Mouse (Mus musculus): ENCODE data around the gene Gtf2h5. TPM values are rescaled to one million over a fixed set of nuclear protein-coding genes. Genes with fewer than 3 reads are reported as not detected.
A peak's percentile ranks its signal among the peaks of the same experiment; 100 is the strongest.

Gene Gtf2h5
- polyA plus RNA-seq, 1 experiment from 2014 or later = 143 TPM

GRCm38 (mm10) chr17:6069866-6070265 lies 9.7 kb upstream of the Gtf2h5 start:
- 89% methylated on average over 6 of the region's 6 CpGs for WGBS
- Histone ChIP-seq H3K9ac (no peak overlapping the region), H3K27ac (no peak overlapping the region), H3K4me1 (replicated peaks) (no peaks in the 10 kb centered on the region), H3K9me3 (replicated peaks) (no peaks in the 10 kb centered on the region), H3K4me3 (no peak overlapping the region), H3K36me3 (peaks cover 35% of the 10 kb centered on the region), H3K27me3 (no peaks in the 10 kb centered on the region), H3K4me2 (no peak overlapping the region)
- no peak for ATAC-seq (replicated peaks; ENCODE audit: insufficient number of reproducible peaks, insufficient read depth, low FRiP score, low read depth)

GRCm38 (mm10) chr17:6073405-6073804 lies 6.2 kb upstream of the Gtf2h5 start:
- Histone ChIP-seq H3K4me2 (no peak overlapping the region), H3K27me3 (no peaks in the 10 kb centered on the region), H3K36me3 (peaks cover 17% of the 10 kb centered on the region), H3K9ac (no peak overlapping the region), H3K4me3 (no peak overlapping the region), H3K9me3 (replicated peaks) (no peaks in the 10 kb centered on the region), H3K27ac (no peak overlapping the region), H3K4me1 (replicated peaks) (no peaks in the 10 kb centered on the region)
- WGBS = 71% methylated on average over 7 of the region's 7 CpGs
- no peak for ATAC-seq (replicated peaks; ENCODE audit: insufficient number of reproducible peaks, insufficient read depth, low FRiP score, low read depth)

GRCm38 (mm10) chr17:6083323-6083890 lies 3.8 kb downstream of the Gtf2h5 start:
- Histone ChIP-seq H3K9me3 (replicated peaks) (no peaks in the 10 kb centered on the region), H3K27me3 (no peaks in the 10 kb centered on the region), H3K4me3 (no peak overlapping the region), H3K4me1 (replicated peaks) (peaks cover 13% of the 10 kb centered on the region), H3K4me2 (no peak overlapping the region), H3K9ac (no peak overlapping the region), H3K36me3 (peaks cover 24% of the 10 kb centered on the region), H3K27ac (no peak overlapping the region)
- 77% methylated on average over 5 of the region's 5 CpGs for WGBS
- ATAC-seq (replicated peaks; ENCODE audit: insufficient number of reproducible peaks, insufficient read depth, low FRiP score, low read depth) = no peak

- WGBS = 86% methylated on average over 6 of the region's 6 CpGs
- Histone ChIP-seq H3K4me1 (replicated peaks) (no peaks in the 10 kb centered on the region), H3K27me3 (no peaks in the 10 kb centered on the region), H3K27ac (no peak overlapping the region), H3K9me3 (replicated peaks) (no peaks in the 10 kb centered on the region), H3K4me2 (no peak overlapping the region), H3K9ac (no peak overlapping the region), H3K4me3 (no peak overlapping the region), H3K36me3 (0 out of 2 replicates have a peak, but pooled peaks cover under 1% of the 10 kb centered on the region)
- ATAC-seq (replicated peaks; ENCODE audit: insufficient number of reproducible peaks, insufficient read depth, low FRiP score, low read depth) = no peak
Measured at GRCm38 (mm10) chr17:6091604-6092003, 12.0 kb downstream of the Gtf2h5 start.

GRCm38 (mm10) chr17:6095579-6095978 lies 16.0 kb downstream of the Gtf2h5 start:
- Histone ChIP-seq H3K4me3 (no peak overlapping the region), H3K9ac (no peak overlapping the region), H3K9me3 (replicated peaks) (no peaks in the 10 kb centered on the region), H3K4me1 (replicated peaks) (no peaks in the 10 kb centered on the region), H3K36me3 (no peaks in the 10 kb centered on the region), H3K4me2 (no peak overlapping the region), H3K27ac (no peak overlapping the region), H3K27me3 (no peaks in the 10 kb centered on the region)
- ATAC-seq (replicated peaks; ENCODE audit: insufficient number of reproducible peaks, insufficient read depth, low FRiP score, low read depth) = no peak

DNA sequence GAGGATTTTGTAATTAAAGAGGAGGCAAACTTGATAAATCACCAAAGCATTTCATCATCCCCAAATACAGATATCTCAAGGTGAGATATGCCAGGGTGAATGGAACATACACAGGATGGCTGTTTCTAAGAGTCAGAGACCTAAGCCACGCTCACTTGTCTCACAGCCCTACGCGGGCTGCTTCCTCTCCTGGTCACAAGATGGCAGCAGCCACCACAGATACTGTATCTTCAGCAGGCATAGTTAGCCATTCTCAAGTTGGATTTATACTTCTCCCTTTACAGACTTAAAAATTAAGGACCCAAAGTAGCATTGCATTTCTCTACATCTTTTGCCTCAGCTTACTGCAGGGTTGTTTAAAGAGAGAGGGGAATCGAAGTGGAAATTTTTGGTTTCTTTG lies 18.3 kb downstream of the Gtf2h5 start:
- Histone ChIP-seq H3K9ac (no peak overlapping the region), H3K9me3 (replicated peaks) (no peaks in the 10 kb centered on the region), H3K4me3 (no peak overlapping the region), H3K4me1 (replicated peaks) (no peaks in the 10 kb centered on the region), H3K27ac (no peak overlapping the region), H3K4me2 (no peak overlapping the region), H3K27me3 (no peaks in the 10 kb centered on the region), H3K36me3 (no peaks in the 10 kb centered on the region)
- no peak for ATAC-seq (replicated peaks; ENCODE audit: insufficient number of reproducible peaks, insufficient read depth, low FRiP score, low read depth)
- 20% methylated on average over 4 of the region's 4 CpGs for WGBS

- no peak overlapping the region for H3K27ac ChIP-seq
- no peaks in the 10 kb centered on the region for H3K4me1 ChIP-seq (replicated peaks)
- H3K4me3 ChIP-seq = no peak overlapping the region
- H3K27me3 ChIP-seq = no peaks in the 10 kb centered on the region; the same call in 1 of the 2 replicates
- H3K36me3 ChIP-seq = no peaks in the 10 kb centered on the region
- WGBS = 86% methylated on average over 3 of the region's 3 CpGs
- no peak overlapping the region for H3K9ac ChIP-seq
- H3K9me3 ChIP-seq (replicated peaks) = no peaks in the 10 kb centered on the region
- ATAC-seq (replicated peaks; ENCODE audit: insufficient number of reproducible peaks, insufficient read depth, low FRiP score, low read depth) = no peak
- H3K4me2 ChIP-seq = no peak overlapping the region
Measured at GRCm38 (mm10) chr17:6102287-6102686, 22.7 kb downstream of the Gtf2h5 start.

- Histone ChIP-seq H3K4me1 (replicated peaks) (peaks cover 10% of the 10 kb centered on the region), H3K9me3 (replicated peaks) (no peaks in the 10 kb centered on the region), H3K4me3 (no peak overlapping the region), H3K27me3 (no peaks in the 10 kb centered on the region; the same call in 1 of the 2 replicates), H3K36me3 (no peaks in the 10 kb centered on the region), H3K27ac (no peak overlapping the region), H3K9ac (no peak overlapping the region), H3K4me2 (no peak overlapping the region)
- 75% methylated on average over 6 of the region's 6 CpGs for WGBS
- ATAC-seq (replicated peaks; ENCODE audit: insufficient number of reproducible peaks, insufficient read depth, low FRiP score, low read depth) = no peak
Measured at GRCm38 (mm10) chr17:6103566-6103965, 24.0 kb downstream of the Gtf2h5 start.

- Histone ChIP-seq H3K4me2 (peak within 1 kb of the TSS; percentile 74), H3K27ac (peak within 1 kb of the TSS; percentile 92), H3K9ac (peak within 1 kb of the TSS; percentile 80), H3K4me3 (peak within 1 kb of the TSS; percentile 65), H3K36me3 (no peaks in the 10 kb centered on the region), H3K4me1 (replicated peaks) (peaks cover 15% of the 10 kb centered on the region), H3K9me3 (replicated peaks) (no peaks in the 10 kb centered on the region), H3K27me3 (no peaks in the 10 kb centered on the region; the same call in 1 of the 2 replicates)
- WGBS = 0% methylated on average over 52 of the region's 76 CpGs
- peak; percentile 93 for ATAC-seq (replicated peaks; ENCODE audit: insufficient number of reproducible peaks, insufficient read depth, low FRiP score, low read depth)
Measured at GRCm38 (mm10) chr17:6106361-6107014, 26.9 kb downstream of the Gtf2h5 start, which contains the start of gene Tulp4. Tulp4 (plus strand) TSS chr17:6106437.

DNA sequence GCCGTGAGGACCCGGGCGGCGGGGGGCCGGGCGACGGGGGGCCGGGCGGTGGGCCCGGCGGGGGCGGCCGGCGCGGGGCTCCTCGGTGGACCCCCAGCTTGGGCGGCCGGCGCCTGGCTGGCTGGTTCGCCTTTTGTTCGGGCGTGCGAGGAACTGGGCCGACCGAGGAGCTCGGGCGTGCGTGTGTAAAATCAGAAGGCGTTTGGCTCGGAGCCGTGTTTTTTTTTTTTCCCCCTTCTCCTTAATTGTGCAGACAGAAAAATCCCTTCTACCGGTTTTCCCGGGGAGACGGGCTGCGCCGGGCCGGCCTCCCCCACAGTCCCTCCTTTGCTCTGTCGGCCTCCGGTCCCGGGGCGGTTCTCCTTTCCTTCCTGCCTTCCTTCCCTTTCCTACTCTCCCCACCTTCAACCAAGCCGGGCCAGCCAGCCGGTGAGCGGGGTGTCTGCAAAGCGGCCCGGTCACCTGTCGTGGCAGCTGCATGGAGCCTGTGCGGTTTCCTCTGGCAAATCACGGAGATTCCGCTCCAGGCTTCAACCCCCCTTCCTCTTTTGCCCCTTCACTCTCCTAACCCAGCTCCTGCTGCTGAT lies 27.5 kb downstream of the Gtf2h5 start:
- Histone ChIP-seq H3K4me1 (replicated peaks) (peaks cover 15% of the 10 kb centered on the region), H3K27ac (peak overlapping the region; percentile 92), H3K27me3 (no peaks in the 10 kb centered on the region; the same call in 1 of the 2 replicates), H3K4me2 (peak overlapping the region; percentile 74), H3K9ac (peak overlapping the region; percentile 80), H3K9me3 (replicated peaks) (no peaks in the 10 kb centered on the region), H3K36me3 (no peaks in the 10 kb centered on the region), H3K4me3 (peak overlapping the region; percentile 65)
- ATAC-seq (replicated peaks; ENCODE audit: insufficient number of reproducible peaks, insufficient read depth, low FRiP score, low read depth) = peak; percentile 50; the same call in 1 of the 2 replicates
- under 1% methylated on average over 49 of the region's 50 CpGs for WGBS

- no peak for ATAC-seq (replicated peaks; ENCODE audit: insufficient number of reproducible peaks, insufficient read depth, low FRiP score, low read depth)
- Histone ChIP-seq H3K4me1 (replicated peaks) (peaks cover 15% of the 10 kb centered on the region), H3K36me3 (no peaks in the 10 kb centered on the region), H3K27me3 (no peaks in the 10 kb centered on the region; the same call in 1 of the 2 replicates), H3K27ac (no peak overlapping the region), H3K4me2 (peak overlapping the region; percentile 74), H3K9ac (peak overlapping the region; percentile 80; the same call in 1 of the 2 replicates), H3K9me3 (replicated peaks) (no peaks in the 10 kb centered on the region), H3K4me3 (peak overlapping the region; percentile 65)
- 52% methylated on average over 7 of the region's 7 CpGs for WGBS
Measured at GRCm38 (mm10) chr17:6108175-6108574, 28.6 kb downstream of the Gtf2h5 start.

Measured in heart, embryonic 15.5 days (tissue).